Mouse (Mus musculus) gastrocnemius, postnatal 25 days (tissue): ENCODE results near the gene Palld. TPM values are rescaled to one million over a fixed set of nuclear protein-coding genes. Genes with fewer than 3 reads are reported as not detected.
A peak's percentile ranks its signal among the peaks of the same experiment; 100 is the strongest.

ENCODE experiments used
- DNase-seq: peaks from one replicate; pipeline ENCODE4 v3.0.0; 2022
- total RNA-seq, 2 experiments: library from RNA; stranded (reverse); gene quantifications; 1 replicate in 1 of 2; 2 replicates in 1 of 2; pipeline ENCODE4 v1.2.3; 2021

Gene Palld
- total RNA-seq, 2 experiments from 2014 or later: 90.9 to 120 TPM

GRCm38 (mm10) chr8:61555343-61555742 is 347.1 kb downstream of the Palld start:
- no peak for DNase-seq

GRCm38 (mm10) chr8:61552755-61553402 is 349.6 kb downstream of the Palld start:
- DNase-seq: no peak

GRCm38 (mm10) chr8:61552221-61552620 is 350.3 kb downstream of the Palld start:
- DNase-seq: no peak

GRCm38 (mm10) chr8:61550006-61550748 is 352.3 kb downstream of the Palld start:
- no peak for DNase-seq

- DNase-seq: no peak
These were observed 352.9 kb downstream of the Palld start for GRCm38 (mm10) chr8:61549585-61549984.

GRCm38 (mm10) chr8:61539828-61540500 is 362.5 kb downstream of the Palld start:
- DNase-seq: peak; percentile 71

GRCm38 (mm10) chr8:61537471-61537870 is 365.0 kb downstream of the Palld start:
- DNase-seq: no peak

- DNase-seq: no peak
These were observed 367.0 kb downstream of the Palld start for GRCm38 (mm10) chr8:61535472-61535871.

GRCm38 (mm10) chr8:61533356-61533926 is 369.0 kb downstream of the Palld start:
- no peak for DNase-seq

GRCm38 (mm10) chr8:61532831-61533230 is 369.7 kb downstream of the Palld start:
- no peak for DNase-seq

- DNase-seq: no peak
These were observed 370.3 kb downstream of the Palld start for GRCm38 (mm10) chr8:61531944-61532795.

GRCm38 (mm10) chr8:61528642-61529041 is 373.8 kb downstream of the Palld start:
- peak; percentile 29 for DNase-seq

- DNase-seq: no peak
These were observed 374.3 kb downstream of the Palld start for GRCm38 (mm10) chr8:61528197-61528596.

GRCm38 (mm10) chr8:61527037-61527436 is 375.5 kb downstream of the Palld start:
- no peak for DNase-seq

- DNase-seq: no peak
These were observed 380.4 kb downstream of the Palld start for GRCm38 (mm10) chr8:61522132-61522531.

- DNase-seq: no peak
These were observed 384.8 kb downstream of the Palld start for GRCm38 (mm10) chr8:61517502-61518185.

GRCm38 (mm10) chr8:61516745-61517501 is 385.6 kb downstream of the Palld start:
- no peak for DNase-seq

- peak; percentile 38 for DNase-seq
These were observed 386.4 kb downstream of the Palld start for GRCm38 (mm10) chr8:61515931-61516744.

GRCm38 (mm10) chr8:61515110-61515930 is 387.2 kb downstream of the Palld start:
- DNase-seq: no peak
